Mouse (Mus musculus) limb, embryonic 10.5 days (tissue): ENCODE measurements around the gene Zic5. TPM values are rescaled to one million over a fixed set of nuclear protein-coding genes. Genes with fewer than 3 reads are reported as not detected.

Experiments
- DNase-seq: peaks from one replicate; pipeline ENCODE4 v3.0.0-alpha.2; 2017; ENCODE audit warnings: low spot score
- H3K27ac ChIP-seq: fragments of 300-500 bp; sonication (generic); 2 replicates; pipeline ENCODE4 v1.5.1; 2016; ENCODE audit warnings: mild to moderate bottlenecking
- H3K27me3 ChIP-seq: fragments of 300-500 bp; sonication (generic); 2 replicates; pipeline ENCODE4 v1.6.1; 2016; ENCODE audit warnings: low read depth, mild to moderate bottlenecking; ENCODE audit not compliant: poor library complexity, severe bottlenecking
- H3K36me3 ChIP-seq: fragments of 300-500 bp; sonication (generic); 2 replicates; pipeline ENCODE4 v1.6.1; 2016; ENCODE audit warnings: mild to moderate bottlenecking, moderate library complexity
- H3K4me1 ChIP-seq: fragments of 300-500 bp; sonication (generic); 2 replicates; pipeline ENCODE4 v1.6.1; 2016
- H3K4me3 ChIP-seq: fragments of 300-500 bp; sonication (generic); 2 replicates; pipeline ENCODE4 v1.5.1; 2016; ENCODE audit warnings: mild to moderate bottlenecking, moderate library complexity
- H3K9me3 ChIP-seq: fragments of 300-500 bp; sonication (generic); replicated peaks from 2 replicates; pipeline ENCODE4 v1.6.1; 2016; ENCODE audit warnings: mild to moderate bottlenecking
- WGBS: fragments of 180-500 bp; shearing (Covaris S2); methylation state at CpG from one replicate; pipeline ENCODE4 v1.1.7; 2016; 5-methylcytosine and 5-hydroxymethylcytosine counted together
- polyA plus RNA-seq: library from polyadenylated mRNA; unstranded; fragments of >200 nt; fragmentation: Nextera tagmentation; extraction: Ambion mirVana; gene quantifications from 2 replicates; pipeline ENCODE4 v1.2.1, GENCODE M21; 2016

Gene Zic5
- polyA plus RNA-seq, 1 experiment from 2014 or later, result 14.9 TPM

DNA sequence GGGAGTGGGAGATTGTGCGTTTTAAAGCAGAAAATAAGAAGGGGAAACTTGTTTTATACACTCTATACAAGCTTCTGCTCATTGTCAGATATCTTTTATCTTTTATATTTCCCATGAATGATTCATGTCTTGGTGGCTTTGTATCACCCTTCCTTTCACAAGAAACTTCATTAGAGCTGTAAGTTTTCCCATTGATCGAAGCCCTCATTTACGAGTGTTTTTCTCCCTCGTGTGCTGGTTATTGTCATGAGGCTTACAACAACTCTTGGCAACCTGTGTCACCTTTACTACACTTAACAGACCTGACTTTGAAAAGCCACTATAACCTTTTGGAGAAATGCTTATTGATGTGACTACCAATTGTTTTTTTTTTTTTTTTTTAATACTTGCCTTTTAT, 9.9 kb downstream of the Zic5 start:
- H3K27ac ChIP-seq, result no peak overlapping the region
- DNase-seq, result no peak
- H3K9me3 ChIP-seq, result no peaks in the 10 kb centered on the region
- H3K4me3 ChIP-seq, result no peak overlapping the region
- 66% methylated on average over 4 of the region's 4 CpGs for WGBS
- H3K27me3 ChIP-seq, result peaks cover 24% of the 10 kb centered on the region
- H3K4me1 ChIP-seq, result peaks cover 49% of the 10 kb centered on the region
- H3K36me3 ChIP-seq, result peaks cover 9% of the 10 kb centered on the region

DNA sequence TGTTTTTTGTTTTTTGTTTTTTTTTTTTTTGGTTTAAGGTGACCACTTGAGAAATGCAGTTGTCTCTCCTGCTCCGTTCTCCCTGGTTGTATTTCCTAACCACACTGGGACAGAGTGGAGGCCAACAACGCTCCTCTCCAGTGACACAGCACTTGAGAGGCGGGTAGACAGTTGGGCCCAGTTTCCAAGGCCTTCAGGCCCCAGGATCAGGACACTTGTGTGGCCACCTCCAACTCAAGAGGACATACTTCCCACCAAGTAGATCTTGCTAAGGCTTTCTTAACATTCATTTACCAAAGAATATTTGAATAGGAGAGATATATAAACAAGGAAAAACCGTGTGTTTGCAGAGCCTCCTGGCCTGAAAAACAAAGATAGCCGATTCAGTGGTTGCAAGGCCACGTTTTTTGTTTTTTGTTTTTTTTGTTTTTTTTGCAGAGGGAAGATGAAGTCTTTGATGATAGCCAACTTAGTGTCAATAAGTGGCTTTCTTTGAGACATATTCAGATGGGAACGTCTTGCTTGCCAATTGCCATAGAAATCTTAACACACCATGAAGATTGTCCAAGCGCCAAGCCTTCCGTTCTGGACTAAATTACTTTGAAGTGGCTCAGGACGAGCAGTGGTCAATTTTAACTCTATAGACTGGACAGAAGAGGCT, 10.4 kb downstream of the Zic5 start:
- no peaks in the 10 kb centered on the region for H3K9me3 ChIP-seq
- H3K4me3 ChIP-seq, result no peak overlapping the region
- WGBS, result 71% methylated on average over 10 of the region's 10 CpGs
- no peak overlapping the region for H3K27ac ChIP-seq
- peaks cover 30% of the 10 kb centered on the region for H3K27me3 ChIP-seq
- H3K36me3 ChIP-seq, result peaks cover 9% of the 10 kb centered on the region
- DNase-seq, result no peak
- peaks cover 50% of the 10 kb centered on the region for H3K4me1 ChIP-seq

DNA sequence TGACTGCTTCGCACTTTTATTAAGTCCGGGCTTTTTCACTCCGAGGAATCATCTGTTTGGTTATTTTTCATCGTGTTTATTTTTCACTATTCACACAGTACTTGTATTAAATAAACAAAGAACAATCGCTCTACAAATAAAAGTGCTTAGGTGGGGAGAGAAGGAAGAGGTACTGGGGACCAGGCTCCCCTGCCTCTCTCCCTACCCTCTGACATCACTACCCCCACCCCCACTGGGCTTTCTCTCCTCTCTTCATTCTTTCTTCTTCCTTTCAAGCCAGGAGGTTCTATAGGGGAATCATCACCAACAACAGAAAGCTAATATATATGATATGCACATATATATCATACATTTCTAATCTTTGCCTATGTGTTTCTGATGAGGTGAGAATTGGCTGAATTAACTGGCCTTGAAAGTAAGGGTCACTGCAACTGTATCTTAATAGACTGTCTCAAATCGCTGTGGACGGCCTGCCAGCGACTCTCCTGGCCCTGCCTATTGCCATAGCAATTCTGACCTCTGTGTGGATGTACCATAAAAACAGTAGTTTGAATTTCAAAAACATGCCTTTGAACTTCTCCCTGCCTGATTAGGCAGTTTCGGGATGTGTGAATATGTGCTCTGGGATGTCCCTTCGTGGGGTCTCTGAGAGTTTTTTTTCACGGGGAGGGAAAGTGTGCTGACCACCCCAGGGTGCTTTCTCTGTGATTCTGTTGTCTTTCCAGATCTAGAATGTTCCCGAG, 11.3 kb downstream of the Zic5 start:
- WGBS, result 13% methylated on average over 12 of the region's 12 CpGs
- Histone ChIP-seq H3K4me1 (peaks cover 53% of the 10 kb centered on the region), H3K27me3 (peaks cover 38% of the 10 kb centered on the region), H3K9me3 (no peaks in the 10 kb centered on the region), H3K4me3 (peak overlapping the region; percentile 40), H3K36me3 (peaks cover 3% of the 10 kb centered on the region), H3K27ac (peak overlapping the region; percentile 85)
- peak; percentile 40 for DNase-seq

- H3K27me3 ChIP-seq, result peaks cover 44% of the 10 kb centered on the region
- no peaks in the 10 kb centered on the region for H3K9me3 ChIP-seq
- peak overlapping the region; percentile 85 for H3K27ac ChIP-seq
- 4% methylated on average over 32 of the region's 32 CpGs for WGBS
- peak overlapping the region; percentile 40 for H3K4me3 ChIP-seq
- DNase-seq, result peak; percentile 85
- no peaks in the 10 kb centered on the region for H3K36me3 ChIP-seq
- peaks cover 53% of the 10 kb centered on the region for H3K4me1 ChIP-seq
Observed at GRCm38 (mm10) chr14:122453388-122453995, 12.0 kb downstream of the Zic5 start.

DNA sequence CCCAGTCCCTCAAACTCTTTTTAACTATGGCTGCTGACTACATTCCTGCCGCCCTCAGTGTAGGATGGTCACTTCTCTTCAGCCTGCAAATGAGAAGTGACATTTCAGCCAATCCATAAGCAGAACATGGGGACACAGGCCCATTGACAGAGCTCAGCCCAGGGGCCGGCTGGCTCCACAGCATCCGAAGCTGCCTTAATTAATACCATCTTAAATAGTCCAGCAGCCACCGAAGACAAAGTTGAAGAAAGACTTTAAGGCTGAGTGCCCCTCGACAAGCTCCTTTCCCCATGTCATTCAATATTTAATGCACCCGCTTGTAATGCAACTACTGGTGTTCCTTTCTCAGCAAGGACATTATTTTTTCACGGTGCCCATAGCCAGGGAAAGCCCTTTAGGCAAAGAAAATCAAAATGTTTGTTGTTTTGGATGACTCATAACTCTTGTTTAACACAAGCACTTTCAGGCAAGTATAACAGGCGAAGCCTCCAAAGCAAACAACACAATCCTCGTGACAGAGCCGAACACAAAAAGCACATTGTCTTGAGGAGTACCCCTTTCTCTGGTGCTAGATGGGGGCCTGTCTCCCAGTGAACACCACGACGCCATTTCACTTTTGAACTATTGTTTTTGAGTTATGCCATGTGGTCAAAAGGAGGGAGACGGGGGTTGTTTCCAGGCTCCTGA, 12.6 kb downstream of the Zic5 start:
- Histone ChIP-seq H3K27ac (peak overlapping the region; percentile 85), H3K36me3 (no peaks in the 10 kb centered on the region), H3K4me3 (peak overlapping the region; percentile 40), H3K9me3 (no peaks in the 10 kb centered on the region), H3K27me3 (peaks cover 50% of the 10 kb centered on the region), H3K4me1 (peaks cover 53% of the 10 kb centered on the region)
- 28% methylated on average over 13 of the region's 13 CpGs for whole genome bisulfite sequencing
- DNase-seq, result peak; percentile 52

- peak overlapping the region; percentile 59 for H3K4me3 ChIP-seq
Observed at GRCm38 (mm10) chr14:122451551-122452145, 13.8 kb downstream of the Zic5 start.

DNA sequence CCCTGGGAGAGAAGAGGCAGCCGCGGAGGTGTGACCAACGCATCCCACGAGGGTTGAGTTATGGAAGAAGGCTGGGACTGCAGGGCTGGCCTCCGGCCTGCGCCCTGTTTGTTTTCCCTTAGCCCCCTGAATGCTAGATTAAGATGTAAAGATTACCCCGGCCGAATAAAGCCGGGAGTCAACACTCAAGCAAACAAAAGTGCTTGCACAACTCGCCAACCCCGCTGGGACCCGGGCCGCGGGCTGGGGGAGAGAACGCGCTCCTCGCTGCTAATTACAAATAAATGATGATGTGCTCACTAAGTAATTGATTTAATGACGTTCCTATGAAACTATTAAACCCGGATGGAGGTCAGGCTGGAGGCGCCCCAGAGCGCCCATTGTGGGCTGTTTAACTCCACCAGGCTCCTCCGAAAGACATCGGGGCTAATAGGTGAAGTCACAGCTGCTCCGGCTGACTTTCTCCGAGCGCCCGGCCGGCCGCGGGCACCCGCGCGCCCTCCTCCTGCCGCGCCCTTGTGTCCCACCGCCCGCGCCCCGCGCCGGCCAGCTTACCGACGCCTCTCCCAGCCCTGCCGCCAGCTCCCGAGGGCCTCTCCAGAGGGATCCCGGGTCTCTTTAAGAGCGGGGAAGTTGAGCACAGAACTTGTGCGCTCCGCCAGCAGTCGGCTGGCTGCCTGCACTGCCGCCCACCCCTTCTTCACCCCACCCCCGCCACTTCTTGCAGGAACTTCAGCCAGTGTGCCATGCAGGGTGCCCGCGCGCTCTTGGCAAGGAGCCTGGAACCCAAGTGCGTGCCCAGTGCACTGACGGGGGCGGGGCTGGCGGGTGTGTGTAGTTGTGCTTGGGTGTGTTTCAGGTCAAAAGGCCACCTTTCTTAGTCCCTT, 14.7 kb downstream of the Zic5 start, which contains the start of gene Gm5089:
Gene Gm5089, minus strand, starts transcription at position 620 of the 887 bp plus-strand sequence.
- Histone ChIP-seq H3K4me3 (peak within 1 kb of the TSS; percentile 59), H3K36me3 (no peaks in the 10 kb centered on the region), H3K9me3 (no peaks in the 10 kb centered on the region), H3K27ac (peak within 1 kb of the TSS; percentile 86), H3K27me3 (peaks cover 53% of the 10 kb centered on the region), H3K4me1 (peaks cover 53% of the 10 kb centered on the region)
- DNase-seq, result peak; percentile 80
- under 1% methylated on average over 59 of the region's 59 CpGs for WGBS

More at GRCm38 (mm10) chr14:122451551-122452145, 13.8 kb downstream of the Zic5 start:
- Histone ChIP-seq H3K36me3 (no peaks in the 10 kb centered on the region), H3K27ac (peak overlapping the region; percentile 86; the same call in 1 of the 2 replicates), H3K27me3 (peaks cover 52% of the 10 kb centered on the region), H3K4me1 (peaks cover 53% of the 10 kb centered on the region), H3K9me3 (no peaks in the 10 kb centered on the region)
- WGBS, result 62% methylated on average over 5 of the region's 5 CpGs
- DNase-seq, result no peak

DNA sequence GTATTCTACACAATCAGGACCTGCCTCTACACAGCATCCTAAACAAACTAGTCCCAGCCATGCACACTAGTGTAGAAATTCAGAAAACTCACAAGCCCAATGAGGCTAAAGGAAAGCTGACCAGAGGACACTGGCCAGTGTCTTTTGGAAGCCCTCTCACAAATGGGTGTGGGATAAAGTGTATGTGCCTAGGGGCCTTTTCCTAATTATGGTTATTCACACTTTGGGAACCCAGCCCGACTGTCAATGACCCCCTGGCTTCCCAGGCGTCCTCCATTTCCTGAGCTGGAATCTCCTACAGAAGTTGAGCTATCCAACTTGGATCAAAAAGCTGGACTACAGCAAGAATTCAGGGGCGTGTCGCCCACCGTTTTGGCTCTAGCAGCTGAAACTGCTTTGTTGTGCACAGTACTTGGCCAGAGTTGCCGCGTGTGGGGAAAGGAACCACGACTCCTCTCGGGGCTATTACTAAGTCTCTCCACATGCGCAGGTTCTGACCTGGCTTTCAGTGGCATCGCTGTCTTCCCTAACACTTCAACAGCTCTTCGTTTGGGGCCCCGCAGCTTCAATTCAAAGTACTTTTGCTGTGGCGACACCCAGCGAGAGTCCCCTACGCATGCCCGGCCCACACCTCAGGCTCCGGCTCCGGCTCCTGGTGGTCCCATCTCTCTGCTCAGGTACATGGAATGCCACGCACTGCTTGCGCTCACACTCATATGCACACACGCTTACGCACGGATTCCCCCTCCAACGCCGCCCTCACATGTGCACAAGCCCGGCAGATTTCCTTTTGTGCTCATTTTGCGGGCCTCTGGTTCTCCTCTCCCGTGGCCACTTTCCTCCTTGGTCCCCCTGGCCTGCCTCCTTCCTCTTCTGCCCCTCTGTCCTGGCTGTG, 15.6 kb downstream of the Zic5 start:
- peaks cover 52% of the 10 kb centered on the region for H3K4me1 ChIP-seq
- 4% methylated on average over 29 of the region's 29 CpGs for WGBS
- H3K4me3 ChIP-seq, result peak overlapping the region; percentile 59
- no peaks in the 10 kb centered on the region for H3K9me3 ChIP-seq
- peaks cover 57% of the 10 kb centered on the region for H3K27me3 ChIP-seq
- peak overlapping the region; percentile 86 for H3K27ac ChIP-seq
- H3K36me3 ChIP-seq, result no peaks in the 10 kb centered on the region
- DNase-seq, result peak; percentile 63

GRCm38 (mm10) chr14:122436850-122437249, 28.6 kb downstream of the Zic5 start:
- Histone ChIP-seq H3K4me3 (no peak overlapping the region), H3K4me1 (peaks cover 8% of the 10 kb centered on the region), H3K36me3 (no peaks in the 10 kb centered on the region), H3K9me3 (no peaks in the 10 kb centered on the region), H3K27me3 (0 out of 2 replicates have a peak, but pooled peaks cover 5% of the 10 kb centered on the region), H3K27ac (no peak overlapping the region)
- DNase-seq, result no peak
- 65% methylated on average over 10 of the region's 10 CpGs for WGBS

GRCm38 (mm10) chr14:122434039-122434438, 31.4 kb downstream of the Zic5 start:
- H3K9me3 ChIP-seq, result no peaks in the 10 kb centered on the region
- WGBS, result 92% methylated on average over 10 of the region's 10 CpGs
- H3K4me3 ChIP-seq, result no peak overlapping the region
- peaks cover 4% of the 10 kb centered on the region; the same call in 1 of the 2 replicates for H3K4me1 ChIP-seq
- no peak overlapping the region for H3K27ac ChIP-seq
- DNase-seq, result no peak
- 0 out of 2 replicates have a peak, but pooled peaks cover 5% of the 10 kb centered on the region for H3K27me3 ChIP-seq
- no peaks in the 10 kb centered on the region for H3K36me3 ChIP-seq

DNA sequence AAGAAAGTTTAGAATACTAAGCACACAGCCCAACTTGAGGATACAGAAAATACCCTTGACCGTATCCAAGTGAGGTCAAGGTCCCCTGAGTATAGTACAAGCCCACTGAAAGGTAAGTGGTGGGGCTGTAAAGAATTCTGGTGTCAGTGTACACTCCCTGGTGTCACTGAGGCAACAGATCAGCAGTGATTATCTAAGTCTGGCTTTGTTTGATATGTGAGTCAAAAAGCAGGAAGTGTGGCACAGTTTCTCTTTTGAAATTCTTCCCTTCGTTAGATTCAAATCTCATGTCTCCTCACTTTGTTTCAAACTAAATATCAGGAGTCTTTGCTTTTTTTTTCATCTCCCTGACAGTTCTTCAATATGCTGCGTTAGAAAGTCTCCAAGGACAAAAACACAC, 32.9 kb downstream of the Zic5 start:
- H3K9me3 ChIP-seq, result no peaks in the 10 kb centered on the region
- WGBS, result 90% methylated on average over 3 of the region's 3 CpGs
- no peak for DNase-seq
- H3K4me1 ChIP-seq, result peaks cover 5% of the 10 kb centered on the region; the same call in 1 of the 2 replicates
- H3K27me3 ChIP-seq, result 0 out of 2 replicates have a peak, but pooled peaks cover 5% of the 10 kb centered on the region
- no peaks in the 10 kb centered on the region for H3K36me3 ChIP-seq
- H3K4me3 ChIP-seq, result no peak overlapping the region
- no peak overlapping the region for H3K27ac ChIP-seq
